Mouse (Mus musculus) left cerebral cortex, postnatal 14 days (tissue): ENCODE measurements at regions not wholly inside any gene's neighbourhood (a gene's known extent, or its start where the extent isn't known, plus 50 kb on each side); places are given as distances from the start of the nearest gene placed in this dataset.

Source experiments
- DNase-seq, 2 experiments: peaks; one replicate each; pipeline ENCODE4 v3.0.0; 2021 to 2022; ENCODE audit warnings: low spot score in 2 of 2, mixed read lengths in 1 of 2
- intact Hi-C: fragments of 180-260 bp; cut with DNase I; formaldehyde crosslinking; loops from one replicate; pipeline ENCODE4 v1.15.1; 2025

- DNase-seq: no peak
- intact Hi-C loops: no loop called here
These were observed 2113.7 kb upstream of the 5930422O12Rik start for GRCm38 (mm10) chr8:31314692-31315358.

GRCm38 (mm10) chr8:31315359-31315705 is 2113.2 kb upstream of the 5930422O12Rik start:
- peak in 1 of 2 experiments; percentile 3 for DNase-seq
- intact Hi-C loops: no loop called here

GRCm38 (mm10) chr8:31333545-31334297 is 2094.8 kb upstream of the 5930422O12Rik start:
- intact Hi-C loops: no loop called here
- DNase-seq: no peak

- intact Hi-C loops: no loop called here
- DNase-seq: no peak
These were observed 2080.0 kb upstream of the 5930422O12Rik start for GRCm38 (mm10) chr8:31348504-31348903.

GRCm38 (mm10) chr8:31369636-31370035 is 2058.9 kb upstream of the 5930422O12Rik start:
- DNase-seq: no peak
- intact Hi-C loops: no loop called here

- intact Hi-C loops: no loop called here
- DNase-seq: no peak
These were observed 2058.1 kb upstream of the 5930422O12Rik start for GRCm38 (mm10) chr8:31370137-31371010.

GRCm38 (mm10) chr8:31371656-31372055 is 2056.9 kb upstream of the 5930422O12Rik start:
- DNase-seq: no peak
- intact Hi-C loops: no loop called here

- DNase-seq: peak in 1 of 2 experiments; percentile 15
- intact Hi-C loops: no loop called here
These were observed 2056.1 kb upstream of the 5930422O12Rik start for GRCm38 (mm10) chr8:31372397-31372796.

GRCm38 (mm10) chr8:31373140-31373787 is 2055.2 kb upstream of the 5930422O12Rik start:
- intact Hi-C loops: no loop called here
- DNase-seq: no peak

GRCm38 (mm10) chr8:31377698-31378334 is 2050.7 kb upstream of the 5930422O12Rik start:
- intact Hi-C loops: no loop called here
- no peak for DNase-seq

GRCm38 (mm10) chr8:31404811-31405210 is 2023.7 kb upstream of the 5930422O12Rik start:
- intact Hi-C loops: no loop called here
- DNase-seq: no peak

- intact Hi-C loops: no loop called here
- no peak for DNase-seq
These were observed 2006.3 kb upstream of the 5930422O12Rik start for GRCm38 (mm10) chr8:31422241-31422640.

GRCm38 (mm10) chr8:31427706-31428105 is 2000.8 kb upstream of the 5930422O12Rik start:
- DNase-seq: peak; percentile 8 to 11
- intact Hi-C loops: no loop called here

- intact Hi-C loops: no loop called here
- no peak for DNase-seq
These were observed 1991.9 kb upstream of the 5930422O12Rik start for GRCm38 (mm10) chr8:31436445-31437191.

- intact Hi-C loops: no loop called here
- no peak for DNase-seq
These were observed 1983.7 kb upstream of the 5930422O12Rik start for GRCm38 (mm10) chr8:31444834-31445233.

GRCm38 (mm10) chr8:31447984-31448383 is 1980.5 kb upstream of the 5930422O12Rik start:
- no peak for DNase-seq

GRCm38 (mm10) chr8:31454736-31455391 is 1973.6 kb upstream of the 5930422O12Rik start:
- DNase-seq: no peak
- intact Hi-C loops: no loop called here

More at GRCm38 (mm10) chr8:31447984-31448383, 1980.5 kb upstream of the 5930422O12Rik start:
- intact Hi-C loops: no loop called here

GRCm38 (mm10) chr8:31460349-31460748 is 1968.2 kb upstream of the 5930422O12Rik start:
- DNase-seq: peak; percentile 26 to 35
- intact Hi-C loops: no loop called here
